ENCODE assay signal across 8 mouse cellular contexts in the genomic region with DNA sequence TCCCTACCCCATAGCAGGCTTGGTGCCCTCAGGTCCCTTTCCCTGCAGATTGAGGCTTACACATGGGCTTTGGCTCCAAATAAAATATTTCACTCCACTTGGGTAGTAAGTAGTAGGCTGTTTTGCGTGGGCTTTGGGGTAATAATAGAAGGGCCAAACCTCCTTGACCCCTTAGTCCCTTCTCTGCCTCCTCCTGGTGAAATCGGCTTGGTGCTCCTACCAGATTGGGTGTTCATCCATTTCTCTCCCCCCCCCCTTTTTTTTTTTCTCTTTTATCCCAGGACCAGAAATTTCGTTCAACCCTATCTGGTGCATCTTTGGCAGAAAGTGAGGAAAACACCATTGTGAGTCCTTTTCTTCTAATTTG. TPM values are rescaled to one million over a fixed set of nuclear protein-coding genes. Genes with fewer than 3 reads are reported as not detected.
A peak's percentile ranks its signal among the peaks of the same experiment; 100 is the strongest.
DNase-seq lines count a peak whose midpoint lies in the region; ATAC-seq lines count a peak whose summit lies in the region.

No protein-coding gene starts in this region.

- H3K27me3 ChIP-seq in lung, embryonic 15.5 days, result no peaks in the 10 kb centered on the region
- no peaks in the 10 kb centered on the region for H3K27me3 ChIP-seq in embryonic facial prominence, embryonic 10.5 days (replicated peaks; ENCODE audit: low read depth, poor library complexity, severe bottlenecking)
- no peaks in the 10 kb centered on the region for H3K27me3 ChIP-seq in intestine, embryonic 16.5 days (replicated peaks; ENCODE audit: control insufficient read depth, insufficient read depth, low read length)
- H3K27me3 ChIP-seq in neural tube, embryonic 15.5 days (replicated peaks), result no peaks in the 10 kb centered on the region

- no peak for ATAC-seq in lung, embryonic 15.5 days (ENCODE audit: borderline replicate concordance, extremely low read depth, low FRiP score, low TSS enrichment)
- no peak for ATAC-seq in intestine, embryonic 16.5 days
- no peak for ATAC-seq in neural tube, embryonic 15.5 days (ENCODE audit: low FRiP score)

- 2% methylated on average over 3 of the region's 3 CpGs for WGBS in lung, embryonic 15.5 days
- 0% methylated on average over 3 of the region's 3 CpGs for WGBS in embryonic facial prominence, embryonic 10.5 days
- 2% methylated on average over 3 of the region's 3 CpGs for WGBS in intestine, embryonic 16.5 days
- 0% methylated on average over 3 of the region's 3 CpGs for WGBS in neural tube, embryonic 15.5 days

- H3K4me2 ChIP-seq in lung, embryonic 15.5 days, result peak overlapping the region; percentile 56
- H3K4me2 ChIP-seq in intestine, embryonic 16.5 days (ENCODE audit: low read depth, low read length), result peak overlapping the region; percentile 87
- H3K4me2 ChIP-seq in neural tube, embryonic 15.5 days, result peak overlapping the region; percentile 68

- H3K36me3 ChIP-seq in lung, embryonic 15.5 days, result peaks cover 12% of the 10 kb centered on the region; the same call in 1 of the 2 replicates
- peaks cover 44% of the 10 kb centered on the region for H3K36me3 ChIP-seq in embryonic facial prominence, embryonic 10.5 days (replicated peaks)
- H3K36me3 ChIP-seq in intestine, embryonic 16.5 days (ENCODE audit: control insufficient read depth, insufficient read depth, low read length), result no peaks in the 10 kb centered on the region
- H3K36me3 ChIP-seq in neural tube, embryonic 15.5 days, result no peaks in the 10 kb centered on the region

- H3K4me3 ChIP-seq in lung, embryonic 15.5 days, result peak overlapping the region; percentile 94
- peak overlapping the region; percentile 84 for H3K4me3 ChIP-seq in embryonic facial prominence, embryonic 10.5 days
- H3K4me3 ChIP-seq in intestine, embryonic 16.5 days (ENCODE audit: low read length), result peak overlapping the region; percentile 85
- H3K4me3 ChIP-seq in neural tube, embryonic 15.5 days (replicated peaks), result peak overlapping the region; percentile 64

- peak overlapping the region; percentile 100 for H3K27ac ChIP-seq in lung, embryonic 15.5 days
- H3K27ac ChIP-seq in embryonic facial prominence, embryonic 10.5 days (replicated peaks), result peak overlapping the region; percentile 99
- H3K27ac ChIP-seq in intestine, embryonic 16.5 days (ENCODE audit: low read length), result peak overlapping the region; percentile 99
- peak overlapping the region; percentile 99 for H3K27ac ChIP-seq in neural tube, embryonic 15.5 days (replicated peaks)

- DNase-seq in lung, postnatal 25 days (ENCODE audit: low spot score), result no peak
- no peak for DNase-seq in embryonic facial prominence, embryonic 10.5 days (ENCODE audit: low spot score)
- DNase-seq in urinary bladder, postnatal 25 days (ENCODE audit: low spot score), result no peak
- DNase-seq in frontal cortex, postnatal 36 days (ENCODE audit: low spot score in 2 of 2), result no peak
- no peak for DNase-seq in natural killer cell, adult 2 months (ENCODE audit: low spot score in 2 of 2)

- peaks cover 10% of the 10 kb centered on the region for H3K4me1 ChIP-seq in lung, embryonic 15.5 days
- peaks cover 13% of the 10 kb centered on the region for H3K4me1 ChIP-seq in embryonic facial prominence, embryonic 10.5 days
- peaks cover 11% of the 10 kb centered on the region for H3K4me1 ChIP-seq in intestine, embryonic 16.5 days (ENCODE audit: control insufficient read depth, insufficient read depth, low read length)
- H3K4me1 ChIP-seq in neural tube, embryonic 15.5 days, result peaks cover 32% of the 10 kb centered on the region

- H3K9ac ChIP-seq in lung, embryonic 15.5 days, result peak overlapping the region; percentile 93
- H3K9ac ChIP-seq in intestine, embryonic 16.5 days (ENCODE audit: low read depth, low read length), result peak overlapping the region; percentile 93
- H3K9ac ChIP-seq in neural tube, embryonic 15.5 days (replicated peaks), result peak overlapping the region; percentile 93

- no peaks in the 10 kb centered on the region for H3K9me3 ChIP-seq in lung, embryonic 15.5 days
- H3K9me3 ChIP-seq in embryonic facial prominence, embryonic 10.5 days, result no peaks in the 10 kb centered on the region
- H3K9me3 ChIP-seq in intestine, embryonic 16.5 days (ENCODE audit: control insufficient read depth, low read length), result no peaks in the 10 kb centered on the region
- no peaks in the 10 kb centered on the region for H3K9me3 ChIP-seq in neural tube, embryonic 15.5 days (replicated peaks)

RNA-seq across cellular contexts. Expression of gene Zmym2, which starts 1.0 kb away (rescaled TPM):
- 39.1 and 41.0 TPM in 2 replicates for polyA plus RNA-seq in lung, embryonic 15.5 days (2015; fragmentation: Nextera tagmentation; extraction: Ambion mirVana)
- 67.5 and 67.7 TPM in 2 replicates for polyA plus RNA-seq in embryonic facial prominence, embryonic 10.5 days (2016; fragmentation: Nextera tagmentation; extraction: Ambion mirVana)
- 22.3 and 23.4 TPM in 2 replicates for polyA plus RNA-seq in intestine, embryonic 16.5 days (2015; fragmentation: Nextera tagmentation; extraction: Ambion mirVana)
- polyA plus RNA-seq in neural tube, embryonic 15.5 days (2015; fragmentation: Nextera tagmentation; extraction: Ambion mirVana), result 47.3 and 47.8 TPM in 2 replicates
